Mouse (Mus musculus): ENCODE data around the gene Nell2.

DNA sequence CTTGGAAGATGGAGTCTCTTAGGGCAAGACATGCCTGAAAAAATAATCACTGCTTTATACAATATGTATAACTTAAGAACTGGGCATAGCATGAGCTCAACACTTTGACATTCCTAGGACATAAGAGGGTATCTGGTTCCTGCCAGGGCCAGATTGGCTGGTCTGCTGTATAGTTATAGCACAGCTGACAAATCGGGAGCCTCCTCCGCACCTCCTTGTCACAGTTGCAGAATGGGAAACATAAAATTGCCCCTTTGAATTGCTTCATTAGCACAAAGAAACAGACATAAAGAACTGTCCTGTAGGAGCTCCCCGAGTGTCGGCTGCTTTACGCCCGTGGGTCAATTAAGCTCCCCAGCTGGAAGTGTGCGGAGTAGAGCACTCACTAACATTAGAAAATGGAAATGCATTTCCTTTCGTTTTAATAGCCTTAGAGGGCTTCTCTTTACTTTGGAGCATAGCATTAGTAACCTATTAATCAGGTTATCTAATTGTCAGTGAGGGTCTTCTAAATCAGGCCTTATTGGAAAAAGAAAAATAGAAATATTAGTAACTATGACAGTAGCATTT lies 473.2 kb downstream of the Nell2 start:
- TF ChIP-seq CTCF (IDR thresholded peaks at IDR 0.05; ENCODE audit: insufficient read depth, low read depth, low read length) (no peak), POLR2A (IDR thresholded peaks at IDR 0.05; ENCODE audit: insufficient read depth, low read depth, low read length) (no peak)

Measured in olfactory bulb, adult 2 months (tissue).